Mouse (Mus musculus) gastrocnemius, adult 2 months (tissue): ENCODE data around the gene Mrgpra9. TPM values are rescaled to one million over a fixed set of nuclear protein-coding genes. Genes with fewer than 3 reads are reported as not detected.
"Not testable (repeated sequence)": the region's sequence is repeated elsewhere in the genome, so short reads cannot be mapped to it uniquely, and the experiment has no call there.

ENCODE experiments used
- DNase-seq: peaks from one replicate; pipeline ENCODE4 v3.0.0; 2022
- H3K27ac ChIP-seq: fragments of 200-600 bp; 2 replicates; pipeline ENCODE4 v1.8.1; 2022; ENCODE audit warnings: mild to moderate bottlenecking
- H3K4me3 ChIP-seq: fragments of 200-600 bp; 2 replicates; pipeline ENCODE4 v1.8.1; 2022; ENCODE audit warnings: mild to moderate bottlenecking, moderate library complexity
- CTCF ChIP-seq: fragments of 200-600 bp; IDR thresholded peaks from 2 replicates; pipeline ENCODE4 v1.8.1; 2022; ENCODE audit warnings: antibody characterized with exemption, mild to moderate bottlenecking, moderate library complexity
- intact Hi-C: fragments of 180-260 bp; cut with DNase I; formaldehyde crosslinking; loops from one replicate; pipeline ENCODE4 v1.15.1; 2025
- long read RNA-seq, 2 experiments: library from polyadenylated mRNA; stranded (forward); transcript quantifications; one replicate each; pipeline ENCODE4 v2.0.0; 2021
- total RNA-seq, 2 experiments: library from RNA; stranded (reverse); gene quantifications; 2 replicates each; pipeline ENCODE4 v1.2.3; 2021

Gene Mrgpra9
- total RNA-seq, result not detected
- long read RNA-seq, experiment 1, result 0 reads
- long read RNA-seq, experiment 2, result 0 reads

DNA sequence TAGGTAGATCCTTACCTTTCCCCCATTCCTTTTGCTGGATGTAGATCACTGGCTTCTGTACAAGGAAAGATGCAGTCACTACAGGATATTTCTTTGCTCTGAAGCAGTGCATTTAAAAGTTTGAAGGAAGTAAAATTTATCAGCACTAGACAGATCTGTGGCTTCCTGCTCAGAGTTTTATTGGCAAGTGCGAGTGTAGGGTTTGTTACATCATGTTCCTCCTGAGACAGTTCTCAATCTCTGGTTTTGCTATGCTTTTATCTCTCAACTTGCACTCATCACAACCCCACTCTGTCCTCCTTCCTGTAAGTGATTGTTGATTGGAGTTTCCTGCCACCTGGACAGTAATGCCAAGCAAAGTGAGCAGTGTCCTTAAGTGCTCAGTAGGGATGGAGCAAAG lies at the start of gene Mrgpra9:
Mrgpra9 (minus strand) TSS at position 79 of the 400 bp plus-strand sequence.
- H3K4me3 ChIP-seq, result no peak within 1 kb of the TSS
- no peak within 1 kb of the TSS for H3K27ac ChIP-seq
- intact Hi-C loops, result no loop called here
- DNase-seq, result no peak
- no peak for TF ChIP-seq CTCF

DNA sequence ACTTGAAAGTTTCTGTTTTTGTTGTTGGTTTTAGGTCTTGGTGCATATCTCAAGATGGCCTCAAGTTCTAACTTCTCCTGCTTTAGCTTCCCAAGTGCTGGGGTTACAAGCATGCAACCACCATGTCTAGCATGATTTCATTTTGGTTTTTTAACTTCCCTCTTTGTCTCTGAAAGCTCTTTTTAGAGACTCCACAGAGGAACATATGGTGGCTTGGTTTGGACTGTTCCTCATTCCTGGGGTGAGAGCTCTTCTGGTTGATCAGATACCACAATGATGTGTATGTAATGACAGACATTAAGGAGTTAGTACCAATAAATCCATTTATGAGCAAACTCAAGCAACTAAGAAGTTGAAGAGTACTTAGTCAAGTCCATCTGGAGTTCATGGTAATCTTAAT lies 47.0 kb upstream of the Mrgpra9 start:
- intact Hi-C loops, H3K4me3 ChIP-seq, H3K27ac ChIP-seq, DNase-seq: not testable (repeated sequence)

DNA sequence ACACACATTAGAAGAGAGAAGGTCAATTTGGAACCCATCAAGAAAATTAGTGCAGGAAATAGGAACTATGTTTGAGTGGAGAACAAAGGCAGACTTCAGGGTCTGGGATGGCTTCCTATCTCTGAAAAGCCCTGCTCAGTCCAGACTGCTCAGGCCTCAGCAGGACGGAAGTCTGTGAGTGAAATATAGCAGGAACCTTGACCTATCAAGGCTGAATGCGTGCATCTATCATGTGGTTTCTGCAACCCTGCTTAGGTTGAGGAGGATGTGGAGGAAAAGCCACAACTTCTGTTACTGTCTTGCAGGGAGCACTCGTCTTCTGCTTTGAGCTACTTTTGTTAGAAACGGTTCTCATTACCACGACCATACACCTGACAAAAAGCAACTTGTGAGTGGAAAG lies 18.9 kb upstream of the Mrgpra9 start:
- H3K4me3 ChIP-seq, H3K27ac ChIP-seq, intact Hi-C loops, DNase-seq: not testable (repeated sequence)

DNA sequence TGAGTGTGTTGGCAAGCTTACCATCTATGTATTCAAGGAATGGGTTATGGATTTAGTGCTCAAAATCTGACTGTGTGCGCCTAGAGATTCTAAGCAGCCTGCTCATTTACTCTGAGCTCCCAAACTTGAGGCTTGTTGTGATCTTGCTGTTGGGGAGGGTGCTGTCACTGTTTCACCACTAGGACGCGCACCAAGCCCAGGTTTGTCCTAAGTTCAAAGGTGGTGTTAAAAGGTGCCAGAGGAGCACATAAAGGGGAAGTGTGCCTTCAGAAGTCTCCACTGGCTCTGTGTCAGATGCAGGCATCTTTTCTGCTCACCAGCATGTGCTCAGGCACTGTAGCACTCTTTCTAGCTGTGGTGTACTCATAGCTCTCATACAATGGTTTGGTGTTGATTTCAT lies 8.0 kb downstream of the Mrgpra9 start:
- no peak for TF ChIP-seq CTCF
- Histone ChIP-seq H3K4me3 (no peak overlapping the region), H3K27ac (no peak overlapping the region)
- intact Hi-C loops, result no loop called here
- DNase-seq, result no peak

DNA sequence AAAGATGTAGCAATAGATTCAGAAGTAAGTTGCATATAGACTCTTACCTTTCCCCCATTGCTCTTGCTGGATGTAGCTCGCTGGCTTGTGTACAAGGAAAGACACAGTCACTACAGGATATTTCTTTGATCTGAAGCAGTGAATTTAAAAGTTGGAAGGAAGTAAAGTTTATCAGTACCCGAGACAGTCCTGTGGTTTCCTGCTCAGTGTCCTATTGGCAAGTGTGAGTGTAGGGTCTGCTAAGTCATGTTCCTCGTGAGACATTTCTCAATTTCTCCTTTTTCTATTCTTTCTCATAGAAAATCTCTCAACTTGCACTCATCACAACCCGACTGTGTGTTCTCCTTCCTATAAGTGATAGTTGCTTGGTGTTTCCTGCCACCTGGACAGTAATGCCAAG lies 47.8 kb downstream of the Mrgpra9 start, which contains the start of gene Mrgpra6:
Mrgpra6 (minus strand) TSS at position 91 of the 400 bp plus-strand sequence.
- DNase-seq, result no peak
- H3K4me3 ChIP-seq, result no peak within 1 kb of the TSS
- intact Hi-C loops, result no loop called here
- no peak for TF ChIP-seq CTCF
- H3K27ac ChIP-seq, result no peak within 1 kb of the TSS

DNA sequence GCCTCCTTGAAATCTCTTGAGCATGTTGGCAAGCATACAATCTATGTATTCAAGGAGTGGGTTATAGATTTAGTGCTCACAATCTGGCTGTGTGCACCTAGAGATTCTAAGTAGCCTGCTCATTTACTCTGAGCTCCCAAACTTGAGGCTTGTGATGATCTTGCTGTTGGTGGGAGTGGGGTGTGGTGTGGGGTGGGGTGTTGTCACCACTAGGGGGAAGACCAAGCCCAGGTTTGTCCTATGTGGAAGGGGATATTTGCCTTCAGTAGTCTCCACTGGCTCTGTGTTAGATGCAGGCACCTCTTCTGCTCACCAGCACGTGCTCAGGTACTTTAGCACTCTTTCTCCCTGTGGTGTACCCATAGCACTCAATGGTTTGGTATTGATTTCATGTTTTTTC lies 57.4 kb downstream of the Mrgpra9 start:
- H3K4me3 ChIP-seq, result no peak overlapping the region
- no peak for DNase-seq
- H3K27ac ChIP-seq, result no peak overlapping the region
- intact Hi-C loops, result no loop called here
- TF ChIP-seq CTCF, result no peak

Other genes with a start within 250 kb of the Mrgpra9 start
- gene Spty2d1, start 244.4 kb downstream of the Mrgpra9 start, total RNA-seq, result 1 to 10 TPM; 4.1 to 5.7 TPM
- 1 to 10 TPM; 4.0 to 4.8 TPM for gene Tmem86a, start 202.2 kb downstream of the Mrgpra9 start, total RNA-seq
- gene Ptpn5, start 119.2 kb downstream of the Mrgpra9 start, total RNA-seq, result not detected
- gene Mrgpra6, start 47.9 kb downstream of the Mrgpra9 start, total RNA-seq, result not detected
- gene Mrgpra1, start 101.4 kb upstream of the Mrgpra9 start, total RNA-seq, result not detected
- gene Mrgpra2a, start 199.3 kb upstream of the Mrgpra9 start, total RNA-seq, result not detected